Mouse (Mus musculus) embryonic facial prominence, embryonic 10.5 days (tissue): Measurements from ENCODE around the gene Wfdc11. TPM values are rescaled to one million over a fixed set of nuclear protein-coding genes. Genes with fewer than 3 reads are reported as not detected.

ENCODE experiments used
- DNase-seq: peaks from one replicate; pipeline ENCODE4 v3.0.0-alpha.2; 2017; ENCODE audit warnings: low spot score
- H3K27ac ChIP-seq: fragments of 300-500 bp; sonication (generic); replicated peaks from 2 replicates; pipeline ENCODE4 v1.5.1; 2016; ENCODE audit warnings: mild to moderate bottlenecking
- H3K27me3 ChIP-seq: fragments of 300-500 bp; sonication (generic); replicated peaks from 2 replicates; pipeline ENCODE4 v1.6.1; 2016; ENCODE audit warnings: low read depth, mild to moderate bottlenecking; ENCODE audit not compliant: poor library complexity, severe bottlenecking
- H3K36me3 ChIP-seq: fragments of 300-500 bp; sonication (generic); replicated peaks from 2 replicates; pipeline ENCODE4 v1.6.1; 2016; ENCODE audit warnings: mild to moderate bottlenecking, moderate library complexity
- H3K4me1 ChIP-seq: fragments of 300-500 bp; sonication (generic); 2 replicates; pipeline ENCODE4 v1.6.1; 2016
- H3K4me3 ChIP-seq: fragments of 300-500 bp; sonication (generic); 2 replicates; pipeline ENCODE4 v1.5.1; 2016; ENCODE audit warnings: mild to moderate bottlenecking, moderate library complexity
- H3K9me3 ChIP-seq: fragments of 300-500 bp; sonication (generic); 2 replicates; pipeline ENCODE4 v1.6.1; 2016; ENCODE audit warnings: mild to moderate bottlenecking
- WGBS: fragments of 180-500 bp; shearing (Covaris S2); methylation state at CpG from one replicate; pipeline ENCODE4 v1.1.7; 2016; 5-methylcytosine and 5-hydroxymethylcytosine counted together
- polyA plus RNA-seq: library from polyadenylated mRNA; unstranded; fragments of >200 nt; fragmentation: Nextera tagmentation; extraction: Ambion mirVana; gene quantifications from 2 replicates; pipeline ENCODE4 v1.2.1, GENCODE M21; 2016

Wfdc11 gene
- polyA plus RNA-seq, 1 experiment from 2014 or later: not detected

DNA sequence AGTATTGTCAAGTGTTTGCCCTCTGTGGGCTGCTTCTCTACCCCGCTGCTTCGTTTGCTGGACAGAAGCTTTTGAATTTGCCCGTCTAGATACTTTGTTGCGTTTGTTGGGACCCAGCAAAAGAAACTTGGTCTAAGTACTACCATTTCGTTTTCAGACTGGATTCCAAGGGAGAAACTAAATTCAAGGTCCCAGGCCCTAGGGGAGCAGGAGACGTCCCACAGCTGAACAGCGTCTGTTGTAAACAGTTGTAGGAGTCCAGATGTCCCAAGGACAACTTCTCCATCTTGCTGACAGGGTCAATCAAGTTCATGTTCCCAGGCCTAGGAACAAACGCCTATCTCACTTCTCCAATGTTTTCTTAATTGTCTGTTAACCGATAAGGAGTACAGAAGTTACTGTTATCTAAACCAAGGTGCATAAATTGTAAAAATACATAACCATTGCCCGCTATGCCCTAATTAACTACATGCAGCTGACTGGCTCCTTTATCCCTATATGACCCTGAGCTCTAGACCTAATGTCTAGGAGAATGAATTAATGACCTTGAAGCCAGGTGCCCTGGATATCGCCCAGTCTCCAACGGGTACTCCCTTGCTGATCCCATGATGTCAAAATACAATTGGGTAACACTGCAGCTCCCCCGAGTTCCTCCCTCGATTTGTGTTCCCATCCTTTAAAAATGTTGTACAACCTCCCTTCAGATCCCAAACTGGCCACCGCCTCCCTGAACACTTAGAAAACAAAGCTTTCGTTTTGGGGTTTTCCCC lies 3.2 kb upstream of the Wfdc11 start:
- H3K27ac ChIP-seq: no peak overlapping the region
- DNase-seq: no peak
- no peaks in the 10 kb centered on the region for H3K9me3 ChIP-seq
- no peaks in the 10 kb centered on the region for H3K36me3 ChIP-seq
- H3K27me3 ChIP-seq: no peaks in the 10 kb centered on the region
- 88% methylated on average over 16 of the region's 16 CpGs for WGBS
- no peak overlapping the region for H3K4me3 ChIP-seq
- H3K4me1 ChIP-seq: peaks cover 14% of the 10 kb centered on the region

DNA sequence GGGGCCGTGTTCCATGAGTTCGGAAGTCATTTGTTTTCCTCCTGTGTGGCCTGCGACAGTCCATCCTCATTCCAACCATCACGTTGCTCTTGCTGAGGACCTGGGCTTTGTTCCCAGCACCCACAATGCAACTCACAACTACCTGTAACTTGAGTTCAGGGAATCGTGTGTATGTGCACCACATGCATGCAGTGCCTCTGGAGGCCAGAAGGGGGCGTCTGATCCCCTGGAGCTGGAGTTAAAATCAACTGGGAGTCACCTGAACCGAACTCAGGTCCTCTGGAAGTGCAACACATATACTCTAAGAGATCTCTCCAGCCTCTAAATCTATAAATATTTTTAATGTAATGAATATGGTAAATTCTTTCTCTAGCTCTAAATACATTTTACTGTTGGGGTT lies 2.2 kb upstream of the Wfdc11 start:
- DNase-seq: no peak
- Histone ChIP-seq H3K36me3 (no peaks in the 10 kb centered on the region), H3K9me3 (no peaks in the 10 kb centered on the region), H3K4me3 (no peak overlapping the region), H3K27me3 (no peaks in the 10 kb centered on the region), H3K4me1 (peaks cover 14% of the 10 kb centered on the region), H3K27ac (no peak overlapping the region)
- WGBS: 76% methylated on average over 7 of the region's 7 CpGs

DNA sequence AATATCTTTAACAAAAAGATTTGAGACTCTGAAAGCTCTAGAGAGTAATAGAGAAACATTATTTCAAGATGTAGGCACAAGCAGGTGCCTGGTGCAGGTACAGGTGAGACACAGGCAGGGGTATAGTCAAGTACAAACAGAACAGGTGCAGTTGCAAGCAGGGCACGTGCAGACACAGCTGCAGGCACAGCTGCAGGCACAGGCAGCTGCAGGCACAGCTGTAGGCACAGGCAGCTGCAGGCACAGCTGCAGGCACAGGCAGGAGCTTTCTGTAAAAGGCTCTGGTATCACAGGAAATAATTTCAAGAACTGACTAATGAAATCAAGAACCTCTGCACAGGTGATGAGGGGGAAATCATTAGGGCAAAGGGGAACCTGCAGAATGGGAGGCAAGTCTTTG lies 2.9 kb downstream of the Wfdc11 start:
- no peaks in the 10 kb centered on the region for H3K4me1 ChIP-seq
- H3K27me3 ChIP-seq: no peaks in the 10 kb centered on the region
- no peaks in the 10 kb centered on the region for H3K36me3 ChIP-seq
- no peak overlapping the region for H3K4me3 ChIP-seq
- DNase-seq: no peak
- 0 out of 2 replicates have a peak, but pooled peaks cover 5% of the 10 kb centered on the region for H3K9me3 ChIP-seq
- WGBS: 37% methylated on average over 1 of the region's 1 CpGs
- no peak overlapping the region for H3K27ac ChIP-seq

DNA sequence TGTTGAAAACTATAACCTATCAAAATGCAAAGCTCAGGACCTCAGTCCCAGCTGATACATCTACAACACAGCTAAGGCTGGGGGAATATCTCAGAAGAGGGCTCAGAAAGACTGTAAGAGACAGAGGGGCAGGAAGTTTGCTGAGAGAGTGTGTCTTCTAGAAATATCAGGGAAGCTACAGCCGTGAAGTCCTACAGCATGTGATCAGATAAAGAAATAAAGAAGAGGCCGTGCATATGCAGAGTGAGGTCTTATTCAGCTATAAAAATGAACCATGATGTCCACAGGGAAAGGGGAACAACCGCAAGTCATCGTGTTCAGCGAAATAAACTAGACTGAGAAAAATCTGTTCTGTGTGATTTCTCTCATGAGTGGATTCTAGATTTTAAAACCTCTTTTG lies 3.6 kb downstream of the Wfdc11 start:
- no peak overlapping the region for H3K27ac ChIP-seq
- 87% methylated on average over 5 of the region's 5 CpGs for WGBS
- no peak for DNase-seq
- H3K36me3 ChIP-seq: no peaks in the 10 kb centered on the region
- H3K4me3 ChIP-seq: no peak overlapping the region
- H3K27me3 ChIP-seq: no peaks in the 10 kb centered on the region
- H3K4me1 ChIP-seq: no peaks in the 10 kb centered on the region
- 0 out of 2 replicates have a peak, but pooled peaks cover 5% of the 10 kb centered on the region for H3K9me3 ChIP-seq

DNA sequence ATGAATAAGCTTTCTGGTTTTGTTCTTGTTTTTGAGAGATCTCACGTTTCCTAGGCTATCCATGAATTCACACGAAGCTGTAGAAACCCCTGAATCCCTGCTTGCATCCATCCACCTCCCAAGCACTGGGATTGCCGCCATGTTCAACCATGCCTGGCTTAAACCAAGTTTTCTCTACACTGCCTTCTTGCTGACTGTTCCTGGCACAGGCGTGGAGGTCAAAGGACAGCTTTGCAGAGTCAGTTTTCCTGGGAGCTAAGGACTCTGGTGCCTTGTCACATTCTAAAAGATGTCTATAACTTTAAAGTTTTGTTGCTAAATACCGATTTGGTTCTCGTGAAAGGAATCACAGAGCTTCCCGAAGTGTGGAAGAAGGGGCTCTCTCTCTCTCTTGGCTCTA lies 9.0 kb downstream of the Wfdc11 start:
- WGBS: 85% methylated on average over 7 of the region's 7 CpGs
- Histone ChIP-seq H3K4me3 (no peak overlapping the region), H3K27ac (no peak overlapping the region), H3K9me3 (0 out of 2 replicates have a peak, but pooled peaks cover 5% of the 10 kb centered on the region), H3K27me3 (no peaks in the 10 kb centered on the region), H3K36me3 (no peaks in the 10 kb centered on the region), H3K4me1 (no peaks in the 10 kb centered on the region)
- no peak for DNase-seq

DNA sequence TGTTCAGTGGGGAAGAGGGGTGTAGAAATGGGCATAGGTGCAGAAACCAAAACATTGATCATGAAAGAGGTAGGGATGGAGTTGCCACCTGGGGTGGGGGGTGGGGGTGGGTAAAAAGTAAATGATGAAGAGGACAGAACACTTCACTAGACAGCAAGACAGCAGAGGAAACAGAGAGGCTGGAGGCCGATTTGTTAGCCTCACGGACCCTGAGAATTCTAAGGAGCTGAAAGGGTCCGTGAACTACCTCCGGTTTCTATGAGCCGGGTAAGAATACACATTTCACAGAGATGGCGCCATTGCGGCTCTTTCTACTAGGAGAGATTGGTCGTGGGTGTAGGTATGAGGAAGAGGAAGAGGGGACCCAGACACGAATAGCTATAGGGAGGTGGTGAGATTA lies 17.4 kb downstream of the Wfdc11 start, which contains the start of gene Wfdc9:
Wfdc9 (minus strand) TSS at position 101 of the 400 bp plus-strand sequence.
- 82% methylated on average over 9 of the region's 9 CpGs for WGBS

DNA sequence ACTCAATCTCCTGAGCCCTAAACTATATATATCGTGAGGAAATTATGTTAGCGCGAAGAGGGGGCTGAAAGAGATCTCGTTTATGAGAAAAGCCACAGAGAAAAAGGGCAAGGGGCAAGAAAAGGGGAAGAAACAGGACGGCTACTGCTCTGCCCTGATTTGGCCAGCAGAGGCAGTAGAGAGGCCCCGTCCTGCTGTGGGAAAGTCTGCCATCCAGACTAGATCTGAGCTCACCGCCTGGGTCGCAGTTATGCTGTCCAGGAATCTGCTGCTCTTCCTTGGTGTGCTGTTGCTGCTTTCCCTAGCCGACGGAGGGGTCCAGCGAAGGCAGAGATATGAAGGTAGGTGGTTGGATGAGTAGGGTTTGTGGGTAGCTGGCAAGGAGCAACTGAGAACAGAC lies 18.0 kb downstream of the Wfdc11 start, which contains the start of gene Wfdc10:
Wfdc10 (plus strand) TSS at position 189 of the 400 bp plus-strand sequence.
- Histone ChIP-seq H3K4me1 (no peaks in the 10 kb centered on the region), H3K9me3 (no peaks in the 10 kb centered on the region), H3K27me3 (no peaks in the 10 kb centered on the region), H3K36me3 (no peaks in the 10 kb centered on the region), H3K4me3 (no peak within 1 kb of the TSS), H3K27ac (no peak within 1 kb of the TSS)
- peak; percentile 72 for DNase-seq
- WGBS: 16% methylated on average over 11 of the region's 11 CpGs

More for the DNA sequence above, 17.4 kb downstream of the Wfdc11 start, which contains the start of gene Wfdc9:
- no peaks in the 10 kb centered on the region for H3K36me3 ChIP-seq
- no peak within 1 kb of the TSS for H3K4me3 ChIP-seq
- DNase-seq: no peak
- H3K9me3 ChIP-seq: no peaks in the 10 kb centered on the region
- H3K27ac ChIP-seq: no peak within 1 kb of the TSS
- H3K27me3 ChIP-seq: no peaks in the 10 kb centered on the region
- H3K4me1 ChIP-seq: no peaks in the 10 kb centered on the region

DNA sequence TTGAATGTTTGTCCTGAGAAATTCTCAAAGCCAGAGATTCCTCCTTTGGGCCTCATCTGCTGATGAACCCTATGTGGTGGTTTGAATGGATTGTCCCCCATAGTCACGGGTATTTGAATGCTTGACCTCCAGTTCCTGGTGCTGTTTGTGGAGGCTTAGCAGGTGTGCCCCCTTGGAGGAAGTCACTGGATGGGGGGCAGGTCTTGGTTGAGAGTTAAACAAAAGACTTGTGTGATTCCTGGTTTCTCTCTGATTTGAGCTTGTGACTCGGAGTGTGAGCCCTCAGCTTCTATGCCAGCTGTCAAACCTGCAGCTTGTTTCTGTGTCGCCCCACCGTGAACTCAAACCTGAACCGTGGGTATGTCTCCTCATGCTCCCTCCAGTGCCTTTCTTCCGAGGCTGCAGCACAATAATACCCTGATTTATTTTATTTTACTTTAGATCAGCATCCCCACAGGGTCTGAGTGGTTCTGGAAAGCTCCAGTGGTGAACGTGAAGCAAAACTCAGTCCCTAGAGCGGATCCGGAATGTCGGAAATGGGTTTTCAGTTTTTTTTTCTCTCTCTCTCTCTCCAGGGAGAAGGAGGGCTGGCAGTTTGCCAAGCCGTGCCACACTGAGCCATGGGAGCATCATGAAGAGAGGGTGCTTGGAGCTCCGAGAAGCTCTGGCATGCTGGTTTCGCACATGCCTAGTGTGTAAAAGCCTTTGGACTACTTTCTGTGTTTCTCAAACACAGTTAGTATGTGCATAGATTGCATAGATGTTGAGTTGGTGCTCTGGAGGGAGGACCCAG lies 31.8 kb downstream of the Wfdc11 start:
- DNase-seq: no peak
- Histone ChIP-seq H3K4me3 (no peak overlapping the region), H3K27ac (no peak overlapping the region), H3K27me3 (no peaks in the 10 kb centered on the region), H3K4me1 (no peaks in the 10 kb centered on the region), H3K9me3 (no peaks in the 10 kb centered on the region), H3K36me3 (no peaks in the 10 kb centered on the region)
- 85% methylated on average over 13 of the region's 13 CpGs for WGBS

DNA sequence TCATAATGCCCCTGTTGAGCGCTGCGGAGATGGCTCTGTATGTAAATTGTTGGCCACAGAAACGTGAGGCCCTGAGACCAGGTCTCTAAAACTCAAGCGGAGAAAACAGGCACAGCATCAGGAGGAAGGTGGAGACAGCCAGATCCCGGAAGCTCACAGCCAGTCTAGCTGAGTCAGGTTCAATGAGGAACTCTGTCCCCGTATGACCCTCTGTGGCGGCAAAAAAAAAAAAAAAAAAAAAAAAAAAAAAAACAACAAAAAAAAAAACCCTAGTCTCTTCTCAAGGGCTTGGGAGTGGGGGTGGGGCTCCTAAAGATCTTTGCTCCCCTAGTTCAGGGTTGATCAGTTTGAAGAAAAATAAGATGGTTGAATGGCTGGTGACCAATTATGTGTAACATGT lies 32.8 kb downstream of the Wfdc11 start:
- Histone ChIP-seq H3K36me3 (no peaks in the 10 kb centered on the region), H3K4me1 (no peaks in the 10 kb centered on the region), H3K27ac (no peak overlapping the region), H3K27me3 (no peaks in the 10 kb centered on the region), H3K9me3 (no peaks in the 10 kb centered on the region), H3K4me3 (no peak overlapping the region)
- DNase-seq: no peak
- 71% methylated on average over 7 of the region's 7 CpGs for WGBS

DNA sequence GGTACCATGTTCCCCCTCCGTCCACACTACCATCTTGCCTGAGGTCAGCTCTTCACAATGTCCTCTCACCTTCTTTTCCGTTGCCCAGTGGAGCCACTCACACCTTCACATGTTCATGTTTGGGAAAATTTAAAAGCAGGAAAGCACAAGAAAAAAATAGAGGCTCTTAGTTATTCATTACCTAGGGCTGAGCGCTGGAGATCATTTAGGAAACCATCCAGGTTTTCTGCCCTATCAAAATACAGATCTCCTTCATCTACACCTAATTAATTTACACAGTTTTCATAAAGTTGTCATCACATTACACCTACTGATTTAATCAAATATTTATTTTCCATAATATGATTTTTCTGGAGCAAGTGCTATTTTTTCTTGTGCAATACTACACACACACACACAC lies 35.2 kb downstream of the Wfdc11 start, which contains the start of gene Wfdc16:
Wfdc16 (minus strand) TSS at position 101 of the 400 bp plus-strand sequence.
- WGBS: 86% methylated on average over 3 of the region's 3 CpGs
- no peaks in the 10 kb centered on the region for H3K27me3 ChIP-seq
- no peak for DNase-seq
- H3K4me3 ChIP-seq: no peak within 1 kb of the TSS
- H3K36me3 ChIP-seq: no peaks in the 10 kb centered on the region
- H3K4me1 ChIP-seq: no peaks in the 10 kb centered on the region
- no peak within 1 kb of the TSS for H3K27ac ChIP-seq
- no peaks in the 10 kb centered on the region for H3K9me3 ChIP-seq

DNA sequence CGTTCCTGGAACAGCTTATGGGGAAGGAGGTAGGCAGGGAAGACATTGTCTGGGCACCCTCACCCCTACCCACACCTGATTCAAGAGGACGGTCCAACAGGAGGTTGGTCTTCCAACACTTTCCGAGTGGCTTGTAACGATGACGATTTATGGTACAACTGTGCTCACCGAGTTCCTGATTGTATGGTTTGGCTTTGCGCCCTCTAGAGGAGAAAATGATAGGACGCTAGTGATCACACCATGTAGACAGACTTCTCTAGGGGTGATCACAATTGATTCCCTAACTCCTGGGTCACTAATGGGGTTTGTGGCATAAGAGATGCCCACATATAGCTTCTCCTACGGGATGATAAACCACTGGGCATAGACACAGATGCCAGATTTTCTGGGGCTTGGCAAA lies 38.6 kb downstream of the Wfdc11 start:
- no peak overlapping the region for H3K4me3 ChIP-seq
- no peaks in the 10 kb centered on the region for H3K27me3 ChIP-seq
- no peaks in the 10 kb centered on the region for H3K9me3 ChIP-seq
- WGBS: 76% methylated on average over 9 of the region's 9 CpGs
- DNase-seq: no peak
- H3K4me1 ChIP-seq: no peaks in the 10 kb centered on the region
- H3K36me3 ChIP-seq: no peaks in the 10 kb centered on the region
- no peak overlapping the region for H3K27ac ChIP-seq

DNA sequence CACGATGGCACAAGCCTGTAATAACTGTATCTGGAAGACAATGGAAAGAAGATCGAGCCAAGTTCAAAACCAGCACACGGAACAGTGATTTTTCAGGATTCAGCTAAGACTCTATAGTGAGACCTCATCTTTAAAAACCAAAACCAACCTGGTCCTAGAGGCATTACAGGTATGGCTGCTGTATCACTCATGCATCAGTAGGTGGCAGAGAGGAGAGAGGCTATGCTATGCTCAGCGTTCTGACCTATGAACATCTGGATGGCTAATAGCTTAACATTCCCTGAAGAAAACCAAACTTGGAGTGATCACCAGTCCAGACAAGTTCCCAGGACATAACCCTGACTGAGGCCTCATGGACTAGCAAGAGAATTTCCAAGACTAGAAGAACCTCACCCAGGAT lies 52.1 kb downstream of the Wfdc11 start:
- H3K27ac ChIP-seq: no peak overlapping the region
- DNase-seq: no peak
- no peaks in the 10 kb centered on the region for H3K9me3 ChIP-seq
- H3K27me3 ChIP-seq: no peaks in the 10 kb centered on the region
- no peaks in the 10 kb centered on the region for H3K36me3 ChIP-seq
- H3K4me3 ChIP-seq: no peak overlapping the region
- WGBS: 81% methylated on average over 4 of the region's 4 CpGs
- H3K4me1 ChIP-seq: no peaks in the 10 kb centered on the region

DNA sequence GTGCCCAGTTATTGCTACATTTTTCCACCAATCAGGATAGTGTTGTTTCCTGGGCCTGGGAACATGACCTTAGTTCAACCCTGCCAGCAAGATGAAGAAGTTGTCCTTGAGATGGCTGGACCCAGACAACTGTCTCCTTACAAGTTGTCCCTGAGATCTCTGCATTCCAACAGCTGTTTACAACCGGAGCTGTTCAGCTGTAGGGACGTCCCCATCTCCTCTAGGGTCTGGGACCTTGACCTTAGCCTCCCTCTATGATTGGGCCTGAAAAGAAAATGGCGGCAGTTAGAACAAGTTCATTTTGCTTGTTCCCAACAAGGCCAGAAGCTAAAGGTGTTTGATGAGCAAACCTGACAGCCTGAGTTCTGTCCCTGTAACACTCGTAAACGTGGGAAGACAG lies 54.8 kb downstream of the Wfdc11 start:
- H3K27ac ChIP-seq: no peak overlapping the region
- H3K9me3 ChIP-seq: no peaks in the 10 kb centered on the region
- no peaks in the 10 kb centered on the region for H3K27me3 ChIP-seq
- 68% methylated on average over 5 of the region's 5 CpGs for WGBS
- H3K36me3 ChIP-seq: no peaks in the 10 kb centered on the region
- H3K4me1 ChIP-seq: no peaks in the 10 kb centered on the region
- no peak overlapping the region for H3K4me3 ChIP-seq
- no peak for DNase-seq
